Mouse (Mus musculus) ES-E14 (cell line): ENCODE measurements around the gene Mta1. TPM values are rescaled to one million over a fixed set of nuclear protein-coding genes. Genes with fewer than 3 reads are reported as not detected.

Source experiments
- DNase-seq: peaks from one replicate; pipeline ENCODE4 v3.0.0-alpha.2; 2013; ENCODE audit warnings: low read depth, low spot score
- H3K27ac ChIP-seq: 2 replicates; pipeline ENCODE4 v1.5.1; 2012; ENCODE audit warnings: low read depth, mild to moderate bottlenecking, low read length, moderate library complexity, mixed read lengths; ENCODE audit not compliant: poor library complexity, insufficient read depth, severe bottlenecking
- H3K36me3 ChIP-seq: 2 replicates; pipeline ENCODE4 v1.6.1; 2012; ENCODE audit warnings: mild to moderate bottlenecking, low read length, moderate library complexity, mixed read lengths; ENCODE audit not compliant: control insufficient read depth, poor library complexity, insufficient read depth, severe bottlenecking
- H3K4me1 ChIP-seq, 2 experiments: fragments of 150-350 bp in 1 of 2; sonication (generic) in 1 of 2; 2 replicates each; pipeline ENCODE4 v1.6.1; 2012; ENCODE audit warnings: low read length in 2 of 2, mild to moderate bottlenecking in 1 of 2, mixed read lengths in 1 of 2; ENCODE audit not compliant: control insufficient read depth in 2 of 2, insufficient read depth in 2 of 2, poor library complexity in 1 of 2
- H3K4me3 ChIP-seq, 2 experiments: fragments of 150-350 bp in 1 of 2; sonication (generic) in 1 of 2; 2 replicates each; pipeline ENCODE4 v1.5.1; 2012; ENCODE audit warnings: low read length in 2 of 2, low read depth in 1 of 2, mild to moderate bottlenecking in 1 of 2, mixed read lengths in 1 of 2; ENCODE audit not compliant: insufficient read depth in 1 of 2, poor library complexity in 1 of 2, severe bottlenecking in 1 of 2
- H3K9ac ChIP-seq: 2 replicates; pipeline ENCODE4 v1.6.1; 2012; ENCODE audit warnings: low read depth, mild to moderate bottlenecking, low read length, mixed read lengths; ENCODE audit not compliant: poor library complexity, insufficient read depth, severe bottlenecking
- H3K9me3 ChIP-seq: fragments of 150-350 bp; sonication (generic); 2 replicates; pipeline ENCODE4 v1.6.1; 2012; ENCODE audit warnings: low read depth, mild to moderate bottlenecking, low read length; ENCODE audit not compliant: control insufficient read depth, insufficient read depth
- CHD2 ChIP-seq: IDR thresholded peaks from 2 replicates; pipeline ENCODE4 v1.6.1; 2014; ENCODE audit warnings: mild to moderate bottlenecking, low read depth, low read length, inconsistent platforms
- HCFC1 ChIP-seq: IDR thresholded peaks from 2 replicates; pipeline ENCODE4 v1.6.1; 2012; ENCODE audit warnings: low read length, inconsistent platforms, borderline replicate concordance; ENCODE audit not compliant: insufficient read depth
- MAFK ChIP-seq: IDR thresholded peaks from 2 replicates; pipeline ENCODE4 v1.6.1; 2014; ENCODE audit warnings: mild to moderate bottlenecking, low read depth, low read length, inconsistent platforms; ENCODE audit not compliant: insufficient read depth
- ZC3H11A ChIP-seq: IDR thresholded peaks from 2 replicates; pipeline ENCODE4 v1.6.1; 2012; ENCODE audit warnings: low read depth, mild to moderate bottlenecking, inconsistent platforms, low read length, borderline replicate concordance
- ZNF384 ChIP-seq: IDR thresholded peaks from 2 replicates; pipeline ENCODE4 v1.6.1; 2012; ENCODE audit warnings: low read depth, low read length, inconsistent platforms
- in situ Hi-C, 2 experiments: fragments of 600-800 bp; cut with MboI; formaldehyde crosslinking; loops; one replicate each; pipeline ENCODE4 v1.15.1; 2025; ENCODE audit warnings: low sequenced_read_pairs in 2 of 2, inconsistent platforms in 1 of 2; ENCODE audit not compliant: unreplicated experiment in 2 of 2
- total RNA-seq: library from RNA; depleted of rRNA; stranded (reverse); fragments of 300-350 nt; gene quantifications from 2 replicates; pipeline ENCODE4 v1.2.3, GENCODE M21; 2012

Mta1 gene
- total RNA-seq, 1 experiment, result 30.3 TPM

DNA sequence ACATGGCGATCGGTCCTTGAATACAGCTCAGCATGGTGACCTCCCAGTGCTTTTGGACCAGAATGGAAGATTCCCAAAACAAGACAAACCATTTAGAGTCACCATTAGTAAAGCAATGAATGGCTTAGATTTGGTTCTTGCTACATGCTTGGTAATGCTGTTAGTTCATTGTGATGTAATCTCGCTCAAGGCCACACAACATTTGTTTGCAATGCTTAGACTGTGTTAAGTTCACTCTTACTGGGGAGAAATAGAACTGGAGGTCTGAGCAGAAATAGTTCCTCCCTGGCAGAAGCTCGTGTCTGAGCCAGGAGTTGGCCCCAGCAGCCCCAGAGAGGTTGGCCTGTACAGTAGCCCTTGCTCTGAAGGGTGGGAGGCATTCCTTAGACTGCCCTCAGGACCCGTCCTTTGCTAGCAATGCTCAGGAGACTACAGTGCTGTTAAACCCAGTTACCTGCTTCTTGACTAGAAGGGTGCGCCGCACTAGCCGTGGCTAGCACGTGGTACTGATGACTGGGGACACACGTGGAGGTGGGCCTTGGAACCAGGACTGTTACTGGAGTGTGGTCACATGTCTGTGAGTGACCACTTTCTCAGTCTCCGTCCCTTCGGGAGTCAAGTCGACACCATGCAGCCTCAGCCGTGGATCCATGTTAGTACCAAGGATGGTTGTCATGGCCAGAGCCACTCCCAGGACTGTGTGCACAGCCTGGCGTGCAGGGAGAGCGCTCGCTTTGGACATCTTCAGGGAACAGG lies 10.6 kb downstream of the Mta1 start:
- in situ Hi-C loops, result no loop called here
- Histone ChIP-seq H3K9me3 (no peaks in the 10 kb centered on the region), H3K36me3 (peaks cover 11% of the 10 kb centered on the region; the same call in 1 of the 2 replicates), H3K4me1 (peaks cover 12 to 27% of the 10 kb centered on the region in 2 experiments), H3K27ac (no peak overlapping the region), H3K9ac (no peak overlapping the region), H3K4me3 (no peak overlapping the region)
- no peak for DNase-seq
- TF ChIP-seq MAFK (no peak), ZNF384 (no peak), HCFC1 (no peak), ZC3H11A (no peak), CHD2 (no peak)

GRCm38 (mm10) chr12:113109801-113110200 lies 11.7 kb downstream of the Mta1 start:
- TF ChIP-seq ZC3H11A (no peak), MAFK (no peak), CHD2 (no peak), ZNF384 (no peak), HCFC1 (no peak)
- DNase-seq, result no peak
- no peak overlapping the region for H3K27ac ChIP-seq
- in situ Hi-C loops, result no loop called here
- peaks cover 19% of the 10 kb centered on the region; the same call in 1 of the 2 replicates for H3K36me3 ChIP-seq
- no peak overlapping the region for H3K4me3 ChIP-seq
- peaks cover 9 to 33% of the 10 kb centered on the region in 2 experiments for H3K4me1 ChIP-seq
- no peak overlapping the region for H3K9ac ChIP-seq
- no peaks in the 10 kb centered on the region for H3K9me3 ChIP-seq

DNA sequence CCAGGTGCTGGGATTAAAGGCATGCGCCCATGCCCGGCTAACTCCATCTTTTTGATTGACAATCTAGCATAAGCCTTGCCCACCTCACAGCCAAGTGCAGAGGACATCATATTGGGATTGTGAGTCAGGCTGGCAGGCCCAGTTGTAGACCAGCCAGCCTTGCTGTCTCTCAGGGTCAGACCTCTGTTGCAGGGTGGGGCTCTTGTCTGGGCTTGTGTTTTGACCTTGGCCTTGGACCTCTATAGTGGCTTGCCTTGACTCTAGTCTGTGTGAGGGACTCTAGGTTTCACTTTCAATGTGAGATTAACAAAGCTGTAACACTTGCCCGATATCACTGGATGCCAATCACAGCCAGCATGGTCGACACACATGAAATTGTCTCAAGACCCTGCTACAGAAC lies 16.1 kb downstream of the Mta1 start:
- H3K4me3 ChIP-seq, result 0 out of 4 replicates have a peak overlapping the region, but pooled peaks of 1 of the 2 experiments have one; percentile 9
- H3K9ac ChIP-seq, result no peak overlapping the region
- H3K27ac ChIP-seq, result peak overlapping the region; percentile 65; the same call in 1 of the 2 replicates
- TF ChIP-seq HCFC1 (no peak), MAFK (no peak), CHD2 (no peak), ZNF384 (no peak), ZC3H11A (no peak)
- H3K9me3 ChIP-seq, result no peaks in the 10 kb centered on the region
- DNase-seq, result no peak
- in situ Hi-C loops, result no loop called here
- H3K4me1 ChIP-seq, result peaks cover 13 to 36% of the 10 kb centered on the region in 2 experiments
- peaks cover 45% of the 10 kb centered on the region for H3K36me3 ChIP-seq

- Histone ChIP-seq H3K9ac (no peak overlapping the region), H3K9me3 (no peaks in the 10 kb centered on the region), H3K36me3 (peaks cover 52% of the 10 kb centered on the region), H3K27ac (peak overlapping the region; percentile 65), H3K4me1 (peaks cover 13 to 31% of the 10 kb centered on the region in 2 experiments), H3K4me3 (no peak overlapping the region)
- peak; percentile 88 for DNase-seq
- TF ChIP-seq MAFK, result no peak
- TF ChIP-seq ZNF384, result no peak
- no peak for TF ChIP-seq HCFC1
- TF ChIP-seq ZC3H11A, result no peak
- TF ChIP-seq CHD2, result no peak
- in situ Hi-C loops, result no loop called here
Observed at GRCm38 (mm10) chr12:113114856-113115538, 16.9 kb downstream of the Mta1 start.
